Mouse (Mus musculus): ENCODE measurements around the gene Gnptg. TPM values are rescaled to one million over a fixed set of nuclear protein-coding genes. Genes with fewer than 3 reads are reported as not detected.

Gene Gnptg
- total RNA-seq, 1 experiment = 17.3 TPM

GRCm38 (mm10) chr17:25221821-25222503, 18.0 kb downstream of the Gnptg start:
- Histone ChIP-seq H3K36me3 (ENCODE audit: control insufficient read depth, insufficient read depth, low read length, poor library complexity, severe bottlenecking) (peaks cover 7% of the 10 kb centered on the region; the same call in 1 of the 2 replicates), H3K4me1 (ENCODE audit: control insufficient read depth in 2 of 2, insufficient read depth in 2 of 2, low read length in 2 of 2, poor library complexity in 1 of 2) (peaks cover 2 to 8% of the 10 kb centered on the region in 2 experiments; a peak in 1 of 4 replicates), H3K9ac (ENCODE audit: insufficient read depth, low read depth, low read length, poor library complexity, severe bottlenecking) (peak overlapping the region; percentile 74), H3K27ac (ENCODE audit: insufficient read depth, low read depth, low read length, poor library complexity, severe bottlenecking) (0 out of 2 replicates have a peak overlapping the region, but pooled peaks have one; percentile 57), H3K9me3 (ENCODE audit: control insufficient read depth, insufficient read depth, low read depth, low read length) (no peaks in the 10 kb centered on the region), H3K4me3 (ENCODE audit: insufficient read depth in 1 of 2, low read depth in 1 of 2, low read length in 2 of 2, poor library complexity in 1 of 2, severe bottlenecking in 1 of 2) (peak overlapping the region; percentile 66 to 72)
- TF ChIP-seq MAFK (IDR thresholded peaks at IDR 0.05; ENCODE audit: insufficient read depth, low read depth, low read length) (peak; percentile 84), ZNF384 (IDR thresholded peaks at IDR 0.05; ENCODE audit: low read depth, low read length) (no peak), HCFC1 (IDR thresholded peaks at IDR 0.05; ENCODE audit: borderline replicate concordance, insufficient read depth, low read length) (peak; percentile 14; the same call in 1 of the 2 replicates), ZC3H11A (IDR thresholded peaks at IDR 0.05; ENCODE audit: borderline replicate concordance, low read depth, low read length) (no peak), CHD2 (IDR thresholded peaks at IDR 0.05; ENCODE audit: low read depth, low read length) (no peak)
- in situ Hi-C loops (cut with MboI; ENCODE audit: low sequenced_read_pairs in 2 of 2, unreplicated experiment in 2 of 2) = no loop called here
- peak; percentile 40 for DNase-seq (ENCODE audit: low read depth, low spot score)

- TF ChIP-seq HCFC1 (IDR thresholded peaks at IDR 0.05; ENCODE audit: borderline replicate concordance, insufficient read depth, low read length) (no peak), CHD2 (IDR thresholded peaks at IDR 0.05; ENCODE audit: low read depth, low read length) (no peak), MAFK (IDR thresholded peaks at IDR 0.05; ENCODE audit: insufficient read depth, low read depth, low read length) (no peak)
- no peak for DNase-seq (ENCODE audit: low read depth, low spot score)
- in situ Hi-C loops (cut with MboI; ENCODE audit: low sequenced_read_pairs in 2 of 2, unreplicated experiment in 2 of 2) = no loop called here
- no peak overlapping the region for H3K4me3 ChIP-seq (ENCODE audit: insufficient read depth in 1 of 2, low read depth in 1 of 2, low read length in 2 of 2, poor library complexity in 1 of 2, severe bottlenecking in 1 of 2)
- H3K36me3 ChIP-seq (ENCODE audit: control insufficient read depth, insufficient read depth, low read length, poor library complexity, severe bottlenecking) = peaks cover 6% of the 10 kb centered on the region; the same call in 1 of the 2 replicates
- H3K9me3 ChIP-seq (ENCODE audit: control insufficient read depth, insufficient read depth, low read depth, low read length) = no peaks in the 10 kb centered on the region
- H3K9ac ChIP-seq (ENCODE audit: insufficient read depth, low read depth, low read length, poor library complexity, severe bottlenecking) = no peak overlapping the region
- peaks cover 2 to 8% of the 10 kb centered on the region in 2 experiments; a peak in 1 of 4 replicates for H3K4me1 ChIP-seq (ENCODE audit: control insufficient read depth in 2 of 2, insufficient read depth in 2 of 2, low read length in 2 of 2, poor library complexity in 1 of 2)
- no peak overlapping the region for H3K27ac ChIP-seq (ENCODE audit: insufficient read depth, low read depth, low read length, poor library complexity, severe bottlenecking)
These were observed 19.2 kb downstream of the Gnptg start for GRCm38 (mm10) chr17:25220746-25221145.

GRCm38 (mm10) chr17:25219492-25220295, 20.2 kb downstream of the Gnptg start:
- TF ChIP-seq HCFC1 (IDR thresholded peaks at IDR 0.05; ENCODE audit: borderline replicate concordance, insufficient read depth, low read length) (no peak), CHD2 (IDR thresholded peaks at IDR 0.05; ENCODE audit: low read depth, low read length) (no peak)
- H3K36me3 ChIP-seq (ENCODE audit: control insufficient read depth, insufficient read depth, low read length, poor library complexity, severe bottlenecking) = peaks cover 4% of the 10 kb centered on the region; the same call in 1 of the 2 replicates
- no peak for DNase-seq (ENCODE audit: low read depth, low spot score)
- H3K9me3 ChIP-seq (ENCODE audit: control insufficient read depth, insufficient read depth, low read depth, low read length) = no peaks in the 10 kb centered on the region
- in situ Hi-C loops (cut with MboI; ENCODE audit: low sequenced_read_pairs in 2 of 2, unreplicated experiment in 2 of 2) = no loop called here
- H3K4me3 ChIP-seq (ENCODE audit: insufficient read depth in 1 of 2, low read depth in 1 of 2, low read length in 2 of 2, poor library complexity in 1 of 2, severe bottlenecking in 1 of 2) = no peak overlapping the region
- no peak overlapping the region for H3K9ac ChIP-seq (ENCODE audit: insufficient read depth, low read depth, low read length, poor library complexity, severe bottlenecking)
- H3K27ac ChIP-seq (ENCODE audit: insufficient read depth, low read depth, low read length, poor library complexity, severe bottlenecking) = no peak overlapping the region
- H3K4me1 ChIP-seq (ENCODE audit: control insufficient read depth in 2 of 2, insufficient read depth in 2 of 2, low read length in 2 of 2, poor library complexity in 1 of 2) = peaks cover 2 to 8% of the 10 kb centered on the region in 2 experiments; a peak in 1 of 4 replicates

GRCm38 (mm10) chr17:25218967-25219366, 21.0 kb downstream of the Gnptg start:
- peaks cover 6% of the 10 kb centered on the region; the same call in 1 of the 2 replicates for H3K36me3 ChIP-seq (ENCODE audit: control insufficient read depth, insufficient read depth, low read length, poor library complexity, severe bottlenecking)
- peaks cover 2 to 8% of the 10 kb centered on the region in 2 experiments; a peak in 1 of 4 replicates for H3K4me1 ChIP-seq (ENCODE audit: control insufficient read depth in 2 of 2, insufficient read depth in 2 of 2, low read length in 2 of 2, poor library complexity in 1 of 2)
- TF ChIP-seq CHD2 (IDR thresholded peaks at IDR 0.05; ENCODE audit: low read depth, low read length) (no peak), ZC3H11A (IDR thresholded peaks at IDR 0.05; ENCODE audit: borderline replicate concordance, low read depth, low read length) (no peak), ZNF384 (IDR thresholded peaks at IDR 0.05; ENCODE audit: low read depth, low read length) (no peak), MAFK (IDR thresholded peaks at IDR 0.05; ENCODE audit: insufficient read depth, low read depth, low read length) (no peak), HCFC1 (IDR thresholded peaks at IDR 0.05; ENCODE audit: borderline replicate concordance, insufficient read depth, low read length) (no peak)
- no peak overlapping the region for H3K4me3 ChIP-seq (ENCODE audit: insufficient read depth in 1 of 2, low read depth in 1 of 2, low read length in 2 of 2, poor library complexity in 1 of 2, severe bottlenecking in 1 of 2)
- H3K27ac ChIP-seq (ENCODE audit: insufficient read depth, low read depth, low read length, poor library complexity, severe bottlenecking) = no peak overlapping the region
- no peak for DNase-seq (ENCODE audit: low read depth, low spot score)
- H3K9ac ChIP-seq (ENCODE audit: insufficient read depth, low read depth, low read length, poor library complexity, severe bottlenecking) = no peak overlapping the region
- in situ Hi-C loops (cut with MboI; ENCODE audit: low sequenced_read_pairs in 2 of 2, unreplicated experiment in 2 of 2) = no loop called here
- no peaks in the 10 kb centered on the region for H3K9me3 ChIP-seq (ENCODE audit: control insufficient read depth, insufficient read depth, low read depth, low read length)

Data from ES-E14 (cell line).